Mouse (Mus musculus): ENCODE data around the gene Sae1. TPM values are rescaled to one million over a fixed set of nuclear protein-coding genes. Genes with fewer than 3 reads are reported as not detected.
A peak's percentile ranks its signal among the peaks of the same experiment; 100 is the strongest.

Sae1 gene
- total and polyA plus RNA-seq, 3 experiments = 182 to 287 TPM; not detected in 1

- peaks cover 0 to 14% of the 10 kb centered on the region in 2 experiments; a peak in 3 of 4 replicates for H3K36me3 ChIP-seq (ENCODE audit: control insufficient read depth in 1 of 2, insufficient read depth in 2 of 2, low read length in 2 of 2)
Observed at GRCm38 (mm10) chr7:16280721-16281120, 106.9 kb downstream of the Sae1 start.

DNA sequence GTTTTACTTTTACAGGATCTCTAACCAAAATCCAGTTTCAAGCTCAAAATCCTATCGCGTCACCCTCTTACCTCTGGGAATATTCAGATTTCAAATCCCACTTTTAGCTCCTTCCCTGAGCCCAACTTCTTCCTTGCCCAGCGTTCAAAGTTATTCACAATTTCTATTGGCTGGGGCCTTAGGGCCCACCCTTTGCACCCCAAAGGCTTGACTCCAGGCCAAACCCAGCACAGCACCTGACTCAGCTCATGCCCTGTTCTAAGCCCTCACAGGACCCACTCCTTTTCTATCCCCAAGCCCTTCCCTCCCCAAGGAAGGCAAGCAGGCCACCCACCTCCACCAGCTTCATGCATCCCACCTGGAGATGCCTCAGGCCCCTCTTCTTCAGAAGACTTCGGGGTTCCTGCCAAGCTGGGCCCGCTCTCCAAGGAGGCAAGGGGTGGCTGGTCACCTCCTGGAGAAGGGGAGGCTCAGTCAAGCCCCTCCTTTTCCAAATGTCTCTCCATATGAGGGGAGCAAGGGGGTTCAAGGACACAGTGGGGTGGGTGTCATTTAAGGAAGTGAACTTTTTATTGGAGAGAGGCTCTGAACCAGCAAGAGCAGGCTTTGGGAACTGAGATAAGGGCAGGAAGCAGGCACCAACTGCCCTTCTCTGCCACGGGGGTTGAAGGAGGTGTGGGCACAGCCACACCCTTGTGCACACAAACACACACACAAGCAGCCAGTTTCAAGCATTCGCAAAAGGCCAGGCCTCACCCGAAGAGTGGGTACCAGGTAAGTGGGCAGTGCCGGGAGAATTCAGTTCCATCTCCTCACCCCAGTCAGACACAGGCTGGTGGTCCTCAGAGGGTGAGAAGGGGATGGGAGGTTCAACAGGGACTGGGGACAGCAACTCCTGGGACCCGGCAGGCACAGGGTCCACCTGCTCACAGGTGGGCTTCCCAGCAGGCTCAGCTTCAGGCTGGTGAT, 112.4 kb downstream of the Sae1 start:
- peak; percentile 92 for DNase-seq (ENCODE audit: low read depth, low spot score)
- H3K27ac ChIP-seq (ENCODE audit: control insufficient read depth, low read depth, low read length) = peak overlapping the region; percentile 99
- peak overlapping the region; percentile 81 to 88 for H3K4me3 ChIP-seq (ENCODE audit: control insufficient read depth in 1 of 2, insufficient read depth in 1 of 2, low read depth in 2 of 2, low read length in 2 of 2)
- TF ChIP-seq MAZ (IDR thresholded peaks at IDR 0.05; ENCODE audit: low read depth, low read length) (peak; percentile 89; the same call in 1 of the 2 replicates), ELF1 (IDR thresholded peaks at IDR 0.05; ENCODE audit: low read depth, low read length) (peak; percentile 40; the same call in 1 of the 2 replicates), SIN3A (IDR thresholded peaks at IDR 0.05; ENCODE audit: low read length) (peak; percentile 92), POLR2A (IDR thresholded peaks at IDR 0.05; ENCODE audit: control insufficient read depth in 1 of 2, insufficient read depth in 1 of 2, low read depth in 1 of 2, low read length in 2 of 2, poor library complexity in 1 of 2) (peak; percentile 45 to 53; a peak in 3 of 4 replicates), TAL1 (IDR thresholded peaks at IDR 0.05; ENCODE audit: low read length) (peak; percentile 85), MYC (IDR thresholded peaks at IDR 0.05; ENCODE audit: low read depth, low read length) (peak; percentile 62), CHD1 (IDR thresholded peaks at IDR 0.05; ENCODE audit: low read depth, low read length) (no peak; the same call in 1 of the 2 replicates), ZMIZ1 (IDR thresholded peaks at IDR 0.05; ENCODE audit: low read depth, low read length) (no peak), POLR2AphosphoS2 (IDR thresholded peaks at IDR 0.05; ENCODE audit: low read length) (no peak), MAFK (IDR thresholded peaks at IDR 0.05; ENCODE audit: borderline replicate concordance, low read depth, low read length) (0 out of 2 replicates have a peak, but pooled peaks have one; percentile 28), E2F4 (IDR thresholded peaks at IDR 0.05; ENCODE audit: borderline replicate concordance, low read depth, low read length) (no peak), NELFE (IDR thresholded peaks at IDR 0.05; ENCODE audit: low read depth, low read length) (peak; percentile 41; the same call in 1 of the 2 replicates), ZC3H11A (IDR thresholded peaks at IDR 0.05; ENCODE audit: low read depth, low read length) (no peak), MXI1 (IDR thresholded peaks at IDR 0.05; ENCODE audit: low read depth, low read length) (peak; percentile 79), USF1 (IDR thresholded peaks at IDR 0.05; ENCODE audit: low read depth, low read length) (peak; percentile 43; the same call in 1 of the 2 replicates), GABPA (IDR thresholded peaks at IDR 0.05; ENCODE audit: low read depth, low read length) (no peak), MEF2A (IDR thresholded peaks at IDR 0.05; ENCODE audit: extremely low read depth, insufficient replicate concordance, low read depth, low read length, poor library complexity, severe bottlenecking) (no peak), ETS1 (IDR thresholded peaks at IDR 0.05; ENCODE audit: low read depth, low read length) (peak; percentile 86), CTCF (IDR thresholded peaks at IDR 0.05 in 2 of 3, conservative IDR thresholded peaks at IDR 0.05 in 1 of 3; ENCODE audit: control insufficient read depth in 1 of 3, insufficient read depth in 1 of 3, low read depth in 2 of 3, low read length in 3 of 3, poor library complexity in 1 of 3, severe bottlenecking in 1 of 3) (no peak), GATA1 (IDR thresholded peaks at IDR 0.05; ENCODE audit: low read depth, low read length) (peak; percentile 87), UBTF (IDR thresholded peaks at IDR 0.05; ENCODE audit: borderline replicate concordance, insufficient read depth, low read depth, low read length) (no peak), TBP (IDR thresholded peaks at IDR 0.05; ENCODE audit: low read depth, low read length) (peak; percentile 55; the same call in 1 of the 2 replicates), ZKSCAN1 (IDR thresholded peaks at IDR 0.05; ENCODE audit: low read depth, low read length) (no peak), ZNF384 (IDR thresholded peaks at IDR 0.05; ENCODE audit: low read depth, low read length) (no peak)

More at GRCm38 (mm10) chr7:16280721-16281120, 106.9 kb downstream of the Sae1 start:
- Histone ChIP-seq H3K4me1 (ENCODE audit: control insufficient read depth in 1 of 2, insufficient read depth in 2 of 2, low read length in 2 of 2) (peaks cover 3 to 20% of the 10 kb centered on the region in 2 experiments; a peak in 3 of 4 replicates), H3K79me2 (ENCODE audit: control insufficient read depth, insufficient read depth, low read length, poor library complexity) (peaks cover 16% of the 10 kb centered on the region), H3K4me3 (ENCODE audit: control insufficient read depth in 1 of 2, insufficient read depth in 1 of 2, low read depth in 2 of 2, low read length in 2 of 2) (no peak overlapping the region), H3K9me3 (replicated peaks; ENCODE audit: insufficient read depth, low read length) (no peaks in the 10 kb centered on the region), H3K9ac (ENCODE audit: control insufficient read depth, low read depth, low read length, poor library complexity, severe bottlenecking) (no peak overlapping the region), H3K27me3 (ENCODE audit: control insufficient read depth in 1 of 2, insufficient read depth in 2 of 2, low read length in 2 of 2) (no peaks in the 10 kb centered on the region), H3K27ac (ENCODE audit: control insufficient read depth, low read depth, low read length) (no peak overlapping the region)
- no peak for DNase-seq (ENCODE audit: low read depth, low spot score)
- TF ChIP-seq KAT2A (conservative IDR thresholded peaks at IDR 0.05; ENCODE audit: low read depth, low read length) (no peak), SIN3A (IDR thresholded peaks at IDR 0.05; ENCODE audit: low read length) (no peak), ZMIZ1 (IDR thresholded peaks at IDR 0.05; ENCODE audit: low read depth, low read length) (no peak), MAX (IDR thresholded peaks at IDR 0.05; ENCODE audit: low read length) (no peak), POLR2AphosphoS5 (IDR thresholded peaks at IDR 0.05; ENCODE audit: borderline replicate concordance, low read depth, low read length) (no peak), TCF12 (IDR thresholded peaks at IDR 0.05; ENCODE audit: low read depth, low read length) (no peak), MYC (IDR thresholded peaks at IDR 0.05; ENCODE audit: low read depth, low read length) (no peak), MAFK (IDR thresholded peaks at IDR 0.05; ENCODE audit: borderline replicate concordance, low read depth, low read length) (no peak), MXI1 (IDR thresholded peaks at IDR 0.05; ENCODE audit: low read depth, low read length) (no peak), POLR2AphosphoS2 (IDR thresholded peaks at IDR 0.05; ENCODE audit: low read length) (no peak), GABPA (IDR thresholded peaks at IDR 0.05; ENCODE audit: low read depth, low read length) (no peak), POLR2A (IDR thresholded peaks at IDR 0.05; ENCODE audit: control insufficient read depth in 1 of 2, insufficient read depth in 1 of 2, low read depth in 1 of 2, low read length in 2 of 2, poor library complexity in 1 of 2) (no peak; a peak in 1 of 4 replicates)

More for the DNA sequence above, 112.4 kb downstream of the Sae1 start:
- no peaks in the 10 kb centered on the region for H3K9me3 ChIP-seq (replicated peaks; ENCODE audit: insufficient read depth, low read length)
- H3K4me1 ChIP-seq (ENCODE audit: control insufficient read depth in 1 of 2, insufficient read depth in 2 of 2, low read length in 2 of 2) = peaks cover 3 to 23% of the 10 kb centered on the region in 2 experiments; a peak in 3 of 4 replicates
- H3K27me3 ChIP-seq (ENCODE audit: control insufficient read depth in 1 of 2, insufficient read depth in 2 of 2, low read length in 2 of 2) = no peaks in the 10 kb centered on the region
- H3K9ac ChIP-seq (ENCODE audit: control insufficient read depth, low read depth, low read length, poor library complexity, severe bottlenecking) = peak overlapping the region; percentile 97
- peaks cover 0 to 13% of the 10 kb centered on the region in 2 experiments; a peak in 2 of 4 replicates for H3K36me3 ChIP-seq (ENCODE audit: control insufficient read depth in 1 of 2, insufficient read depth in 2 of 2, low read length in 2 of 2)
- H3K79me2 ChIP-seq (ENCODE audit: control insufficient read depth, insufficient read depth, low read length, poor library complexity) = peaks cover 35% of the 10 kb centered on the region
